Mouse (Mus musculus) kidney, adult 8-10 months (tissue): Measurements from ENCODE around the gene Ankrd12.
A peak's percentile ranks its signal among the peaks of the same experiment; 100 is the strongest.
"Not testable (repeated sequence)": the region's sequence is repeated elsewhere in the genome, so short reads cannot be mapped to it uniquely, and the experiment has no call there.

ENCODE experiments used
- DNase-seq, 2 experiments: peaks; one replicate each; pipeline ENCODE4 v3.0.0; 2022

Ankrd12 gene

DNA sequence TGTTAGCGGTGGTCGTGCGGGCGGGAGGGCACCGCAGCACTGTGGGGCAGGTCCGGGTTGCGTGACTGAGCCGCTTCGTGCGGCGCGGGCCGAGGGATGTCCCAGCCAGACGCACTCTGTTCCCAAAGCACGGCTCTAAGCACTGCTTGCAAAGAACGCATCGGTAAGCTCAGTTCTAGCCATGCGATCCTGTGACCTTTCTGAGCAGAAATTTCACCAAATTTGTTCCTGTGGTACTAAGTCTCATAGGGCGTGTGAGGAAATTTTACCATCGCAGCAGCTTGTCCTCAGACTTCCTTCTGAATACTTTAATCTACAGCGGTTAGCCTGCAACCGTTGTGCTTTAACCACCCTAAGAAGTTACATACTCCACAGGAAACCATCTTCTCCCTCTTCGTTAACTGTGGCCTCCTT is 555 bp upstream of the Ankrd12 start:
- DNase-seq, result no peak

DNA sequence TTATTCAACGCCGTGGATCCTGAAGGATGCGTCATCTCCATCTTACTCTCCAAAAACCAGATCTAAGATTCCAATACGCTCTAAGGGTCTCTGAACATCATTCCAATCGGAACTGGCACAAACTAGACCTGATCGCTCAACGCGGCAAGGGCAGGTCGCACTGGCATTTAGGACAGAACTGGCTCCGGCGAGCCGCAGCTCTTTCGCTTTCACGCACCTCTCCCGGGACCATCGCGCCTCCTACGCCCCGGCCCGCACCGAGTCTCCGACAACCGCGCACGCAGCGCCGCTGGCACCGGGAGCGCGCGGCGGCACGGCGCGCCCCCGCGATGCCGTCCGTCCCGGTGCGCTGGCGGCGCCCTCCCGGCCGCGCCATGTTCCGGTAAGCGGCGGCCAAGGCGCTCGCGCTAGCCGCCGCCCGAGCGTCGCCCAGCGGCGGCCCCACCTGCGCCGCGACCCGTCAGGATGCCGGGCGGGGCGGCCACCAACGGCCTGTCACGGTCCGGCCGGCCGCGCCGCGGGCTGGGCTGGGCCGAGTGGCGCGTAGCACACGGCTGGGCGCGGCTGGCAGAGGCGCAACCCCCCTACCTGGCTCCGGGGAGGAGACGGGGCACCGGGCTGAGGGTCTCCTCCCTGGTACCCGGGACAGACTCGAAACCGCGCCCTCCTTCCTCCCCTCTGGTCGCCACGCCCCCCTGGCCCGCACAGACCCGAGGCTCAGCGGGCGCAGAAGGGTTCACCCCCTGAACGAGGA is 538 bp downstream of the Ankrd12 start:
- peak; percentile 19 to 21 for DNase-seq

DNA sequence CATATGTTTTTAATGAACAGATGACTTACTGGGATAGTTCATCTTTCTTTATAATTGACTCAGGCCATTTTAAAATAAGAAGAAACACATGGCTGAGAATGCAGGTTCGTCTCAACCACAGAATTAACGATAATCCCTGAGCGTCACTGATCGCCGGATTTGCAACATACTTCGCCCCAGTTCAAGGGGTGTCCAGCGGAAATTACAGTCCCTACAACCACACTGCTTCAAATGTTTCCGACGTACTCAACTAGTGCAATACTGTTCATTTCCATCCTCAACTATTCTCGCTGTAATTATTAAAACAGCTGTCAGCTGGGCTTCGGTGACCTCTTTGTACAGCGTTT is 1.1 kb downstream of the Ankrd12 start:
- no peak for DNase-seq

DNA sequence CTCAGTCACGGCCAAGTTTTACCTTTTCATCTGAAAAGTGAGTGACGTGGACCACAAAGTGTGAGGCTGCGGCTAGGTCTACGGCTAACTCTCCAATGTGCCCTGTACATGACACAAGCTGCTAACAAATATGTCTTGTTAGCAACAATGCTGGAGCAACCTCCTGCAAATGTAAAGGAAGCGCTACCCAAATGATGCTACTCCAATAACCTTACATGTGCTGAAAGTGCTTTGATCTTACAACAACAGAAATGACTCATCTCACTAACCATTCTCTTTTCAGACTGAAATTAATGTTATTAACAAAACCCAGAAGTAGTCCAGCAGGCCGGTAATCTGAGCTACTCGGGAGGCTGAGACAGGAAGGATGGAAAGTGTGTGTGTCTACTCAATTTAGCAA is 2.9 kb downstream of the Ankrd12 start:
- DNase-seq, result no peak

DNA sequence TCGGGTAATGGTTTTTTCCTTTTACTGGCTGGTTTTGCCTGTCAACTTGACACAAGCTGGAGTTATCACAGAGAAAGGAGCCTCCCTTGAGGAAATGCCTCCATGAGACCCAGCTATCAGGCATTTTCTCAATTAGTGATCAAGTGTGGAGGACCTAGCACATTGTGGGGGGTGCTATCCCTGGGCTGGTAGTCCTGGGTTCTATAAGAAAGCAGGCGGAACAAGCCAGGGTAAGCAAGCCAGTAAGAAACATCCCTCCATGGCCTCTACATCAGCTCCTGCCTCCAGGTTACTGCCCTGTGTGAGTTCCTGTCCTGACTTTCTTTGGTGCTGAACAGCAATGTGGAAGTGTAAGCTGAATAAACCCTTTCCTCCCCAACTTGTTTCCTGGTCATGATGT is 7.9 kb downstream of the Ankrd12 start:
- not testable (repeated sequence) for DNase-seq

DNA sequence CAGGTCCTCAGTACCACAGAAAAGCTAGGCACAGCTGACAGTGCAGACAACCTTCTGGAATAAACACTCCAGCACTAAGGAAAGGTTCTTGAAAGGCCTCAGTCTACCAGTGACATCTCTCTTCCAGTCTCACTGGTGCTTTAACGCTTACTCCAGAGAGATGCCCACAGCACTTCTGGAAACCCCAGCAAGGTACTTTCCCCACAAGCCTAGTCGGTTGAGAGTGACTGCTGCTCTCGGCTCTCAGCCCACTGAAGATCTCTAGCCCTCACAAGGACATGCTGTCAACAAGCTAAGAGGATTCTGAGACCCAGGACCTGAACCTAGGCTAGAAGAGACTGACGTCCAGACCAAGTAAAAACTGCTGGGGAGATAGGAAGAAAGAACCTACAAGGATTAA is 11.8 kb downstream of the Ankrd12 start:
- DNase-seq, result no peak

DNA sequence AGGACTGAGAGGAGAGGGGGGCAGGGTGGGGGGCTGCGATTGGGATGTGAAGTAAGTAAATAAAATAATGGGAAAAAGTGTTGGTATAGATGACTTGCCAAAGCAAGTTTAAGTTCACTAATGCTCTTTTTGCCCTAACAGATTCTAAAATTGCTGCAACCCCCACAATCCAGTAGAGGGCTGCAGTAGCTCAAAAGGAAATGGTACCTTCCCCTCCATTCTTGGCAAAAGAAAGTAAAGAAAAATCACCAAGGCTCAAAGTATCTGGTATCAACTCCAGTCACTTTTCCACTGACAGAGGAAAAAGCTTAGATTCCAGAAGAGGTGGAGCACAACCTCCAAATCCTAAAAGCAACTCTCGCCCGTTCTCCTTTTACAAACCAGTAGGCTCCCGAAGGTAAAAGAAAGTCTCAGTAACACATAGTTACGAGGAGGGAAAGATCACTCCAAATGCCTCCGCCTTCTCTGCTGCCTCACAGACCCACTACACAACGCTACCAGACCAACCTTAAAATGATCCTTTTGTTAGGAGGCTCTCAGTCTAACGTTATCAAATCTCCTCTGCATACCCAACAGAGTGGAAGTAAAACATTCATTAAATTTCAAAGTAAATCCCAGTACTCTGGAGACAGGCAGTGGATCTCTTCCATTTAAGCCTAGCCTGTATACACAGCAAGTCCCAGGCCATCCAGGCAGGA is 15.5 kb downstream of the Ankrd12 start:
- no peak for DNase-seq

DNA sequence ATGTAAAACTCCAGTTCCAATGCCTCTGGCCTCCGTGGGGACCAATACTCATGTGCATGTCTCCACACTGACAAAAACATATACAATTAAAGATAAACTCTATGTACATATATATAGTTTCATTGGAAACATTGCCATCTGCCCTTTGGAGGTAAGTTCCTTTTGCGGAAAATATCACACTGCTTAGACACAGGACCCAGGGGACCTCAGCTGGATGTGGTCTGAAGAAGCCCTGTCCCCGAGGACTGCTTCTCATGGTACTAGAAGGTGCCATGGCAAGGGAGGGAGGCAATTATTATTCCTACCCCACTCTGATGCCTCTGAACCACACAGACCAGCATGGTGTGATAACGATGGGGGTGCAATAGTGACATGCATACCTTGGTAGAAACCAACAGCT is 18.7 kb downstream of the Ankrd12 start:
- DNase-seq, result no peak

DNA sequence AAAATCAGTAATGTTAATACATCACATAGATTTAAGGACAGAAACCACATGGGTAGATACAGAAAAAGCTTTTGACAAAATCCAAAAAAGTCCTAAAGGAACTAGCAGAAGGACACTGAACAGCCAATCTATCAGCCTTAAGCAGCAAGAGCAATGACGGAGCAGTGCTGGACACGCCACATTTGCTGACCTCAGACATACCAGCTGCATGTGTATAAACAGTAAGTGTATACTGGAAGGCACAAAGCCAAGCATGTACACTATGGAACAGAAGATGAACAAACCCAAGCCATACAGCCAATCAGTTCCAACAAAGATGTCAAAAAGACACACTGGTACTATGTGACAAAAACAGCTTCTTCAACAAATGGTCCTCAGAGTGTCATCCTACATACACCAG is 19.7 kb downstream of the Ankrd12 start:
- no peak for DNase-seq

DNA sequence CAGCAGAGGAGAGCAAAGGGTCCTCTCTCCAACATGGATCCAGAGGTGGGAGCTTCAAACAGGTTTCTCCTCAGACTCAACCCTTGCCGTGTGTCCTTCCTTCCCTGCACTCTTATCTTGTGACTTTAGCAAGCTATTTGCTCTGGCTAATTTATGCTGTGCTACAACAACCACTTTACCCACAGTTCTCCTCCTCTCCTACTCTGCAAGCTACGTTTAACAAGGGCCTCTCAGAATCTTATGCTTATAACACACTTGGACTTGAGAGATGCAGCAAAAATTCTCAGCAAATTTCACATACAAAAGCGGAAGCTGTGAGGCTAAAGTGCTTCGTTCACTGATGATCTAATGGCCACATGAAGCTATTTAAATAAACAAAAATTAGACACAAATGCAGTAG is 23.5 kb downstream of the Ankrd12 start:
- DNase-seq, result no peak

DNA sequence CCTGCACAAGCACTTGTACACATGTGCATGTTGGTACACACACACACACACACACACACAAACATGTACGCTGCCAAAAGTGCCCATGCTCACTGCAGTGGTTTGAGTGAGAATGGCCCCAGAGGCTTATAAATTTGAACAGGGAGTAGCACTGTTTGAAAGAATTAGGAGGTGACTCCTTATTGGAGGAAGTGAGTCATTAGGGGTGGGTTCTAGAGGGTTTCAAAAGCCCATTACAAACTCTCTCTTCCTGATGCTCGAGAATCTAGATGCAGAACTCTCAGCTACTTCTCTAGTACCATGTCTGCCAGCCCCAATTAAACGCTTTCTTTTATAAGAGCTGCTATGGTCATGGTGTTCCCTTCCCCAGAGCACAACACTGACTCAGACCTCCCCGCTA is 28.1 kb downstream of the Ankrd12 start:
- no peak for DNase-seq

DNA sequence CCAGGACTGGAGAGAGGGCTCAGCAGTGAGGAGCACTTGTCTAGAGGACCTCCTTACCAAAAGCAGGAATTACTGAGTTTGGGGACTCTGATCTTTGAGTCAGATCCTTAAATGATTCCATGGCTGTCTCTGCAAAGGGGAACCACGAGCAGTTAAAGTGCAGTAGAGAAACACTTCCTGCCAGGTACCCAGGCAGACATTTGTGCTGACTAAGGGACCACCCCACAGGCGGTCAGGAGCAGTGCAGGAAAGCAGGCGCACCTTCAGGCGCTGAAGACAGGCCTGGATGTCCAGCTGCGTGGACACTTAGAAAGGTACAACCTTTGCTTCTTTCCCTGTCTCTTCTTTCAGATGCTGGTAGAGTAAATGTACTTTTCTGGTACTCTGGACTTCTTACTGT is 28.7 kb downstream of the Ankrd12 start:
- peak in 1 of 2 experiments; percentile 12 for DNase-seq

DNA sequence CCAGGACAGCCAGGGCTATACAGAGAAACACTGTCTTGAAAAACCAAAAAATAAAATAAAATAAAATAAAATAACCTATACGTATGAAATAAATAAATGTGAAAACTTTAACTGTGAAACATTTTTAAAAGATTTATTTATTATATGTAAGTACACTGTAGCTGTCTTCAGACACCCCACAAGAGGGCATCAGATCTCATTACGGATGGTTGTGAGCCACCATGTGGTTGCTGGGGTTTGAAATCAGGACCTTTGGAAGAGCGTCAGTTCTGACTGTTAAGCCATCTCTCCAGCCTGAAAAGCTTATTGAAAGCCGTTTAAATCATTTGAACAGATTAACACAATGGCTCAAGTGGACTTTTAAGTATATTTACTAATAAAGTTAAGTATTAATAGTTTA is 33.2 kb downstream of the Ankrd12 start:
- not testable (repeated sequence) for DNase-seq

DNA sequence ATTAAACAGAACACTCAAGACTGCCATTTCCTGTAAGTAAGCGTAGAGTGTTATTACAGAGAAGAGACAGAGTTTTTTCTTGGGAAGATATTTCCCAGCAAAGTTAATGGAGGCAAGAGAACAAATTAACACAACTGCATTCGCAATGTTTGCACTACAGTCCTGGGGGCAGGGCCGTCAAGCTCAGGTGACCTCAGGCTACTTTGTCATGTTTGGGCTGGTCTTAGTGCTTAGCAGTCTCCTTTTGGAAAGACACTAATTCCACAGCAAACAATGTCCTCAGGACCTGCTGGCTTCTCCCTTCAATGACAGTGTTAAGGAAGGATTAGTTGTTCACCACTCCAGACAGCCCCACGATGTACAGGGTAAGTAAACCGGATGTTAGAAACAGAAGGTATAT is 35.9 kb downstream of the Ankrd12 start:
- no peak for DNase-seq

DNA sequence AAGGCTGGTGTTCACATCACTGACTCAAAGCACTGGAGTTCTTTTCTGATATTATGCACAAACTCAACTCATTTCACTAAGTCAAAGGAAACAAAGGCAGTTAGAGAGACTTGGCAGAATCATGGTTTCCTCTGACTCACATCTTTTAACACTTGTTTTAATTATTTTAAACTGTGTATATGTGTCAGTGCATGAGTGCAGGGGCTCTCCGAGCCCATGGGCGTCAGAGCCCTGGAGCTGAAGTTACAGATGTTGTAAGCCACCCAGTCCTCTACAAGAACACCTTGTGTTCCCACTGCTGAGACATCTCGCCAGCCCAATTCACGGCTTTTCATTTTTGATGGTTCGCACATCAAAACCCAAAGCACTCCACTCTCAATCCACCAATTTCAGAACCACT is 43.6 kb downstream of the Ankrd12 start:
- DNase-seq, result no peak

DNA sequence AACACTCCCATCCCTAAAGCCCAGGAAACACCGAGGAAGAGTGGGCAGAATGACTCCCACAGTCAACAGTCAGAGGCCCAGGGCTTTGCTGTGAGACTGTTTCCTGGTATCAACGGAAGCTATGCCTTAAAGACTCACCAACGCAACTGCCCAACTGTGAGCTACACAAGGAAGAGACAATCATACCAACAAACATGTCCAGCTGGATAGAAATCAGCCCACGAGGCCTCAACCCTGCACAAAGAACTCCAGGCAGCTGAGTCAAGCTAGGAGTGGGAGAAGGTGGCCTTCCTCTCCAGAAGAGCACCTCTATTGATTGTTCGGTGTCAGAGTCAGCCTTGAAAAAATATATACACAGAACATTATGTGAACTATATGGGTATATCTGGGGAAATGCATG is 44.9 kb downstream of the Ankrd12 start:
- no peak for DNase-seq

DNA sequence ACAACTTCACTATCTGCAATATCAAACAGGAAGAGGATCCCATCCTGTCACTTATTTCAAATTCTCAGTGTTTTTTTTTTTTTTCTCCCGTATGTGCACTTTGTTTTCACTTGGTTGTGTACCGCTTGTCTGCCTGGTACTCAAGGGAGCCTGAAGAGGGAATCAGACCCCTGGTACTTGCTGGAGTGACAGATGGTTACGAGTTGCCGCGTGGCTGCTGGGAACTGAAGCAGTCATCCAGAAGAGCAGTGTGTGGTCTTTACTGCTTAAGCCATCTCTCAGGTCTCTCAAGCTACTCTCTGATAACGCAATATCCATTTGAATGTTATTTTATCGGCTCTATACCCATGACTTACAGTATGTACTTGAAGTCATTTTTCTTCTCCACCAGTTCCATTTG is 52.7 kb downstream of the Ankrd12 start:
- DNase-seq, result no peak

DNA sequence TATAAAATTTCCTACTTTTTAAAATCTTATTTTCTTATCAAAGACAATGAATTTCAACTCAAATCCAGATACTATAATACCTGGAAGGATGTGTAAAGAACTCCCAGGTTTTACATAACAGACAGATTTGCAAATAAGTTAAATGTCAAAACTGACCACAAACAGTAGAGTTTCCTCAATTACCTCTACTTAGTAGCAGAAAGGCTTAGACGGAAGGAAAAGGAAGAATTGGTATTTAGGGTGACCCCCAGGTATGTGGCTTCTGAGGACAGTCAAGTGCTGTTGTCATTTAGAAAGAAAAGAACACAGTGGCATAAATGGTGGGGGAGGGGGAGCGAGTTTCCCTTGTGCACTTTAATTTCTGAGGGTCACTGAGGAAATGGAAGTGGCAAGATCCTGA is 65.1 kb downstream of the Ankrd12 start:
- no peak for DNase-seq

DNA sequence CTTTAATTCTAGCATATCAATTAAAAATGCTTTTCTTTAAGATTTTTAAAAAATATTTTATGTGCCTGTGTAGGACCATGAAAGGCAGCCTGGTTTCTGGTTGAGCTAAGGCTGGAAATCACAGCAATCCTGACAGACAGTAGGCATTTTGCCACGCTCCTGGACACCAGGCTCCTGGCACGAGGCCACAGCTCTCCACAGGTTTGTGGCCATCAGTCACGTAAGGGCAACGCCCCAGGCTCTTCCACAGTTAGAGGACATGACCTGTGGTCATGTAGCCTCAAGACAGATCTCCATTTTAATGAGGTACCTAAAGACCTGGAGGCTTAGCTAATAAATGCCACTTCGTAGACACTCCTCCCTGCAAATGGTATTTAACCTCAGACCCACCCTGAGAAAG is 69.0 kb downstream of the Ankrd12 start:
- DNase-seq, result peak; percentile 3 to 6

DNA sequence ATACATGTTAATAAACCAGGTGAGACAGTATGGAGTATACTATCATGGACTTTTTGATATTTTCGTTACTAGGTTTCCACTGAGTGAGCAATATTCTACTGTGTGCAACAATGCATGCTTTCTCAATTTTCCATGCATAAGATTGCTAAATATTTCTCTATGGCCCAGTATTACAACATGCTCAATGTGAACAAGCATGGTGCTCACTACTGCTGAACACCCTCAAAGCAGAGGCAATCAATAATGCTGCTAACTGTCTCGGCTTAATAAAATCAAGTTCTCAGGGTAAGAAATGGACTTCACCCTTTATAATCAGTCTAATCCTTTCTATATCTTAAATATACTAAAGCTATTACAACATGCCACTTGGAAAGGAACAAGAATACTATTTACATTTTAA is 69.4 kb downstream of the Ankrd12 start:
- DNase-seq, result no peak

DNA sequence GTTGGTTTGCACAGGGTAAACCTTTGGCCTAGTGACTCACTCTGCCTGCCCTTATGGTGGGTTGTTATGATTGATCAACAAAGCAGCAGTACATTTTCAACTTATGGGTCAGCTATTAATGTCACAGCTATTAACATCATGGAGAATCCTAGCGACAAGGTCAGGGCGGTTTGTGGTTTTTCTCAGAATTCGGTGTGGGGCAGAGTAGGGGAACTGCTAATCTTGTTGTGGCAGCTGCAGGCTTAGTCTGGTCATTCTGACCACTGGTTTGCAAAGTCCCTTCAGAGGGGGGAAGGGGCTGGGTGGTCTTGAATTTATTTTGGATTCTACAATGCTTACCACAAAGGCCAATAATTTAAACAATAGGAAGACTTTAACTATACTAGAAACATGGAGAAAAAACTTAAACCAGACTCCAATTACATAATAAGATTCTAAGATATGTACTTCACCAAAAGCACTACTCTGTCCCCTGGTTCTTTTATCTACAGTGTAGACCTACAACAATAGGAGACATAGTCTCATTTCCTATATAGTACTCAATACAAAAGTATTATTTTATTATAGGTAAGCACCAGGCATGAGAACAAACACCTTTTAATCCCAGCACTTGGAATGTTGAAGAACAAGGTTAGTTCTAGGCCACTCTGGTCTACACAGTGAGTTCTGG is 88.6 kb downstream of the Ankrd12 start:
- no peak for DNase-seq

DNA sequence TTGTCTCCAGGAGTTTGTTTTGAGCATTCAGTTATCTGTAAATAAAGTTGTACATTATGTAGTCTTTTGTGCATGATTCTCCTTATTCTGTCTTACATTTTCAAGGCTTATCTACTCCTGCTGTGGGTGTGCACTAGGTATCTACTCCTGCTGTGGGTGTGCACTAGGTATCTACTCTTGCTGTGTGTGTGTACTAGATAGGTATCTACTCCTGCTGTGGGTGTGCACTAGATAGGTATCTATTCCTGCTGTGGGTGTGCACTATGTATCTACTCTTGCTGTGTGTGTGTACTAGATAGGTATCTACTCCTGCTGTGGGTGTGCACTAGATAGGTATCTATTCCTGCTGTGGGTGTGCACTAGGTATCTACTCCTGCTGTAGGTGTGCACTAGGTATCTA is 100.2 kb downstream of the Ankrd12 start:
- not testable (repeated sequence) for DNase-seq

DNA sequence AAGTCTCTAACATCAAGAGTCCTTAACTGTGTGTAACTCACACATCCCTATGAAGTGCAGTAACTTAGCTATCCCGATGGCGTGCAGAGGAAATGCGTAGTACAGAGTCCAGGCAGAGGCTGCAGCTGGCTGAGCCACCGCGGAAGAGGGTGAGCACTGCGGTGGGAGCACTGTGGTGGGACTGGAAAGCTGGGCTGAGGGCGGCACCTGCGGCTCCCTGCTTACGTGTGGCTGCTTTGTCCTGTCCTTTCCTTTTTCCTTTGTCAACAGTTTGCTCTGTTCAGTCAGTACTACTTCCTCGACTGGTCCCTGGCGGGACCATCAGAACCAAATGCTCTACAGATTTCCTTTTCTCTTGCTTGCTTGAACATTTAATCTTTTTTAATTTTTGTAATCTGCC is 109.1 kb downstream of the Ankrd12 start:
- no peak for DNase-seq

DNA sequence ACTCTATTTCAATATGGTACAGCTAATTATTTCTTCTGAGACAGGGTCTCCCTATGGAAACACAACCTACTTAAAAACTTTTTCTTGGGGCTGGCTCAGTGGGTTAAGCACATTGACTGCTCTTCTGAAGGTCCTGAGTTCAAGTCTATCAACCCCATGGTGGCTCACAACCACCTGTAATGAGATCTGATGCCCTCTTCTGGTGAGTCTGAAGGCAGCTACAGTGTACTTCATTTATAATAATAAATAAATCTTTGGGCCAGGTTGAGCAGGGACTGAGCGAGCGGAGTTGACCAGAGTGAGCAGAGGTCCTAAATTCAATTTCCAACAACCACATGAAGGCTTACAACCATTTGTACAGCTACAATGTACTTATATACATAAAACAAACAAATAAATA is 114.6 kb downstream of the Ankrd12 start:
- DNase-seq, result no peak
